Mouse (Mus musculus): ENCODE measurements around the gene Mmp23. TPM values are rescaled to one million over a fixed set of nuclear protein-coding genes. Genes with fewer than 3 reads are reported as not detected.
"Not testable (repeated sequence)": the region's sequence is repeated elsewhere in the genome, so short reads cannot be mapped to it uniquely, and the experiment has no call there.

The Mmp23 gene
- polyA plus RNA-seq, 1 experiment from 2014 or later = 53.8 TPM

GRCm38 (mm10) chr4:155687764-155688163 is 34.6 kb upstream of the Mmp23 start:
- H3K27ac ChIP-seq (ENCODE audit: low read length) = peak overlapping the region; percentile 60
- H3K36me3 ChIP-seq (ENCODE audit: control insufficient read depth, insufficient read depth, low read length); H3K9ac ChIP-seq (ENCODE audit: low read length); ATAC-seq (ENCODE audit: insufficient read depth, low FRiP score); H3K4me2 ChIP-seq (ENCODE audit: low read depth, low read length); H3K4me3 ChIP-seq (replicated peaks; ENCODE audit: low read length); H3K4me1 ChIP-seq (ENCODE audit: control insufficient read depth, insufficient read depth, low read length); H3K9me3 ChIP-seq (replicated peaks; ENCODE audit: control insufficient read depth, low read length); H3K27me3 ChIP-seq (ENCODE audit: control insufficient read depth, insufficient read depth, low read length): not testable (repeated sequence)
- WGBS = 74% methylated on average over 4 of the region's 4 CpGs

- not testable (repeated sequence) for H3K27ac ChIP-seq (ENCODE audit: low read length); ATAC-seq (ENCODE audit: insufficient read depth, low FRiP score); H3K9me3 ChIP-seq (replicated peaks; ENCODE audit: control insufficient read depth, low read length); H3K4me3 ChIP-seq (replicated peaks; ENCODE audit: low read length); H3K4me1 ChIP-seq (ENCODE audit: control insufficient read depth, insufficient read depth, low read length); H3K4me2 ChIP-seq (ENCODE audit: low read depth, low read length); H3K9ac ChIP-seq (ENCODE audit: low read length); H3K36me3 ChIP-seq (ENCODE audit: control insufficient read depth, insufficient read depth, low read length); H3K27me3 ChIP-seq (ENCODE audit: control insufficient read depth, insufficient read depth, low read length)
- 86% methylated on average over 15 of the region's 19 CpGs for WGBS
Observed at GRCm38 (mm10) chr4:155683670-155684277, 30.6 kb upstream of the Mmp23 start.

- no peak for ATAC-seq (ENCODE audit: insufficient read depth, low FRiP score)
- H3K9me3 ChIP-seq (replicated peaks; ENCODE audit: control insufficient read depth, low read length) = no peaks in the 10 kb centered on the region
- no peaks in the 10 kb centered on the region for H3K36me3 ChIP-seq (ENCODE audit: control insufficient read depth, insufficient read depth, low read length)
- 79% methylated on average over 2 of the region's 2 CpGs for WGBS
- no peaks in the 10 kb centered on the region for H3K27me3 ChIP-seq (ENCODE audit: control insufficient read depth, insufficient read depth, low read length)
- H3K27ac ChIP-seq (ENCODE audit: low read length) = no peak overlapping the region
- H3K9ac ChIP-seq (ENCODE audit: low read length) = no peak overlapping the region
- H3K4me2 ChIP-seq (ENCODE audit: low read depth, low read length) = no peak overlapping the region
- no peak overlapping the region for H3K4me3 ChIP-seq (replicated peaks; ENCODE audit: low read length)
- no peaks in the 10 kb centered on the region for H3K4me1 ChIP-seq (ENCODE audit: control insufficient read depth, insufficient read depth, low read length)
Observed at GRCm38 (mm10) chr4:155675991-155676390, 22.8 kb upstream of the Mmp23 start.

GRCm38 (mm10) chr4:155672082-155672481 is 18.9 kb upstream of the Mmp23 start:
- Histone ChIP-seq H3K9me3 (replicated peaks; ENCODE audit: control insufficient read depth, low read length) (no peaks in the 10 kb centered on the region), H3K4me2 (ENCODE audit: low read depth, low read length) (no peak overlapping the region), H3K36me3 (ENCODE audit: control insufficient read depth, insufficient read depth, low read length) (no peaks in the 10 kb centered on the region), H3K4me3 (replicated peaks; ENCODE audit: low read length) (no peak overlapping the region), H3K4me1 (ENCODE audit: control insufficient read depth, insufficient read depth, low read length) (peaks cover 11% of the 10 kb centered on the region), H3K9ac (ENCODE audit: low read length) (no peak overlapping the region), H3K27me3 (ENCODE audit: control insufficient read depth, insufficient read depth, low read length) (no peaks in the 10 kb centered on the region), H3K27ac (ENCODE audit: low read length) (no peak overlapping the region)
- no peak for ATAC-seq (ENCODE audit: insufficient read depth, low FRiP score)
- 53% methylated on average over 2 of the region's 2 CpGs for WGBS

- H3K4me1 ChIP-seq (ENCODE audit: control insufficient read depth, insufficient read depth, low read length) = peaks cover 11% of the 10 kb centered on the region
- H3K36me3 ChIP-seq (ENCODE audit: control insufficient read depth, insufficient read depth, low read length); H3K9me3 ChIP-seq (replicated peaks; ENCODE audit: control insufficient read depth, low read length); H3K4me3 ChIP-seq (replicated peaks; ENCODE audit: low read length); H3K9ac ChIP-seq (ENCODE audit: low read length); H3K27me3 ChIP-seq (ENCODE audit: control insufficient read depth, insufficient read depth, low read length); H3K4me2 ChIP-seq (ENCODE audit: low read depth, low read length); ATAC-seq (ENCODE audit: insufficient read depth, low FRiP score); H3K27ac ChIP-seq (ENCODE audit: low read length): not testable (repeated sequence)
- 68% methylated on average over 4 of the region's 4 CpGs for WGBS
Observed at GRCm38 (mm10) chr4:155670236-155670635, 17.1 kb upstream of the Mmp23 start.

GRCm38 (mm10) chr4:155669598-155670075 is 16.5 kb upstream of the Mmp23 start:
- Histone ChIP-seq H3K9ac (ENCODE audit: low read length) (peak overlapping the region; percentile 59), H3K4me2 (ENCODE audit: low read depth, low read length) (peak overlapping the region; percentile 57), H3K27me3 (ENCODE audit: control insufficient read depth, insufficient read depth, low read length) (no peaks in the 10 kb centered on the region)

GRCm38 (mm10) chr4:155668689-155669597 is 15.8 kb upstream of the Mmp23 start, which contains the start of gene Mib2:
Mib2 (minus strand) TSS chr4:155669198.
- Histone ChIP-seq H3K36me3 (ENCODE audit: control insufficient read depth, insufficient read depth, low read length) (no peaks in the 10 kb centered on the region), H3K9ac (ENCODE audit: low read length) (peak within 1 kb of the TSS; percentile 93), H3K27ac (ENCODE audit: low read length) (peak within 1 kb of the TSS; percentile 74), H3K4me3 (replicated peaks; ENCODE audit: low read length) (peak within 1 kb of the TSS; percentile 84), H3K9me3 (replicated peaks; ENCODE audit: control insufficient read depth, low read length) (no peaks in the 10 kb centered on the region), H3K4me1 (ENCODE audit: control insufficient read depth, insufficient read depth, low read length) (peaks cover 11% of the 10 kb centered on the region), H3K4me2 (ENCODE audit: low read depth, low read length) (peak within 1 kb of the TSS; percentile 93), H3K27me3 (ENCODE audit: control insufficient read depth, insufficient read depth, low read length) (no peaks in the 10 kb centered on the region)
- under 1% methylated on average over 73 of the region's 73 CpGs for WGBS
- ATAC-seq (ENCODE audit: insufficient read depth, low FRiP score) = peak; percentile 97

More at GRCm38 (mm10) chr4:155669598-155670075, 16.5 kb upstream of the Mmp23 start:
- Histone ChIP-seq H3K4me1 (ENCODE audit: control insufficient read depth, insufficient read depth, low read length) (peaks cover 11% of the 10 kb centered on the region), H3K36me3 (ENCODE audit: control insufficient read depth, insufficient read depth, low read length) (no peaks in the 10 kb centered on the region), H3K4me3 (replicated peaks; ENCODE audit: low read length) (peak overlapping the region; percentile 84), H3K27ac (ENCODE audit: low read length) (peak overlapping the region; percentile 20; the same call in 1 of the 2 replicates), H3K9me3 (replicated peaks; ENCODE audit: control insufficient read depth, low read length) (no peaks in the 10 kb centered on the region)
- 2% methylated on average over 8 of the region's 8 CpGs for WGBS
- no peak for ATAC-seq (ENCODE audit: insufficient read depth, low FRiP score)

GRCm38 (mm10) chr4:155666903-155667302 is 13.7 kb upstream of the Mmp23 start:
- no peaks in the 10 kb centered on the region for H3K9me3 ChIP-seq (replicated peaks; ENCODE audit: control insufficient read depth, low read length)
- peaks cover 11% of the 10 kb centered on the region for H3K4me1 ChIP-seq (ENCODE audit: control insufficient read depth, insufficient read depth, low read length)
- ATAC-seq (ENCODE audit: insufficient read depth, low FRiP score) = no peak
- H3K4me2 ChIP-seq (ENCODE audit: low read depth, low read length) = no peak overlapping the region
- no peaks in the 10 kb centered on the region for H3K36me3 ChIP-seq (ENCODE audit: control insufficient read depth, insufficient read depth, low read length)
- no peak overlapping the region for H3K4me3 ChIP-seq (replicated peaks; ENCODE audit: low read length)
- H3K27ac ChIP-seq (ENCODE audit: low read length) = no peak overlapping the region; the same call in 1 of the 2 replicates
- no peaks in the 10 kb centered on the region for H3K27me3 ChIP-seq (ENCODE audit: control insufficient read depth, insufficient read depth, low read length)
- H3K9ac ChIP-seq (ENCODE audit: low read length) = no peak overlapping the region

- no peak overlapping the region for H3K4me3 ChIP-seq (replicated peaks; ENCODE audit: low read length)
- 71% methylated on average over 12 of the region's 12 CpGs for WGBS
- H3K9ac ChIP-seq (ENCODE audit: low read length) = no peak overlapping the region
- H3K4me1 ChIP-seq (ENCODE audit: control insufficient read depth, insufficient read depth, low read length) = no peaks in the 10 kb centered on the region
- no peak overlapping the region for H3K27ac ChIP-seq (ENCODE audit: low read length)
- H3K9me3 ChIP-seq (replicated peaks; ENCODE audit: control insufficient read depth, low read length) = no peaks in the 10 kb centered on the region
- no peak overlapping the region for H3K4me2 ChIP-seq (ENCODE audit: low read depth, low read length)
- H3K36me3 ChIP-seq (ENCODE audit: control insufficient read depth, insufficient read depth, low read length) = no peaks in the 10 kb centered on the region
- ATAC-seq (ENCODE audit: insufficient read depth, low FRiP score) = peak; percentile 34; the same call in 1 of the 2 replicates
- H3K27me3 ChIP-seq (ENCODE audit: control insufficient read depth, insufficient read depth, low read length) = no peaks in the 10 kb centered on the region
Observed at GRCm38 (mm10) chr4:155660641-155661040, 7.5 kb upstream of the Mmp23 start.
